Mouse (Mus musculus) heart, postnatal 0 days (tissue): Measurements from ENCODE around the gene Nxnl1. TPM values are rescaled to one million over a fixed set of nuclear protein-coding genes. Genes with fewer than 3 reads are reported as not detected.
A peak's percentile ranks its signal among the peaks of the same experiment; 100 is the strongest.

Source experiments
- ATAC-seq: fragments of 200-750 bp; cut with Nextera tagmentation; 2 replicates; pipeline ENCODE4 v1.8.0; 2017; ENCODE audit warnings: low read depth, moderate number of reproducible peaks, moderate library complexity; ENCODE audit not compliant: insufficient read depth
- DNase-seq: peaks from one replicate; pipeline ENCODE4 v3.0.0-alpha.2; 2016; ENCODE audit warnings: low spot score
- H3K27ac ChIP-seq: fragments of 300-500 bp; sonication (generic); 2 replicates; pipeline ENCODE4 v1.5.1; 2014; ENCODE audit warnings: low read depth, mild to moderate bottlenecking
- H3K27me3 ChIP-seq: fragments of 300-500 bp; sonication (generic); 2 replicates; pipeline ENCODE4 v1.6.1; 2014; ENCODE audit warnings: low read length, mixed read lengths; ENCODE audit not compliant: control insufficient read depth, insufficient read depth
- H3K36me3 ChIP-seq: fragments of 300-500 bp; sonication (generic); replicated peaks from 2 replicates; pipeline ENCODE4 v1.6.1; 2014; ENCODE audit warnings: low read length, mixed read lengths; ENCODE audit not compliant: control insufficient read depth, insufficient read depth
- H3K4me1 ChIP-seq: fragments of 300-500 bp; sonication (generic); 2 replicates; pipeline ENCODE4 v1.6.1; 2014; ENCODE audit warnings: antibody characterized with exemption; ENCODE audit not compliant: control insufficient read depth, insufficient read depth
- H3K4me2 ChIP-seq: fragments of 300-500 bp; sonication (generic); 2 replicates; pipeline ENCODE4 v1.6.1; 2014; ENCODE audit warnings: low read depth, mild to moderate bottlenecking, low read length, moderate library complexity
- H3K4me3 ChIP-seq: fragments of 300-500 bp; sonication (generic); 2 replicates; pipeline ENCODE4 v1.5.1; 2014; ENCODE audit warnings: low read depth, low read length
- H3K9ac ChIP-seq: fragments of 300-500 bp; sonication (generic); replicated peaks from 2 replicates; pipeline ENCODE4 v1.6.1; 2014; ENCODE audit warnings: low read depth, low read length, mixed read lengths
- H3K9me3 ChIP-seq: fragments of 300-500 bp; sonication (generic); replicated peaks from 2 replicates; pipeline ENCODE4 v1.6.1; 2016; ENCODE audit warnings: low read length; ENCODE audit not compliant: control insufficient read depth
- CTCF ChIP-seq: IDR thresholded peaks from 2 replicates; pipeline ENCODE4 v1.5.1; 2016; ENCODE audit warnings: antibody characterized with exemption, control low read depth, low read depth
- EP300 ChIP-seq: IDR thresholded peaks from 2 replicates; pipeline ENCODE4 v1.6.1; 2016; ENCODE audit warnings: antibody characterized with exemption, low read depth
- WGBS: fragments of 180-500 bp; shearing (Covaris S2); extraction: QIAGEN DNeasy Blood & Tissue Kit; methylation state at CpG from one replicate; pipeline ENCODE4 v1.1.7; 2014; 5-methylcytosine and 5-hydroxymethylcytosine counted together
- polyA plus RNA-seq: library from polyadenylated mRNA; unstranded; fragments of >200 nt; fragmentation: Nextera tagmentation; extraction: Ambion mirVana; gene quantifications from 2 replicates; pipeline ENCODE4 v1.2.1, GENCODE M21; 2015
- total RNA-seq: library from RNA; depleted of rRNA; stranded (reverse); fragments of >200 nt; gene quantifications from 2 replicates; pipeline ENCODE4 v1.2.3, GENCODE M21; 2014; ENCODE audit warnings: low replicate concordance

The Nxnl1 gene
- total and polyA plus RNA-seq, 2 experiments from 2014 or later = 0.12 TPM; not detected in 1

- 0 out of 2 replicates have a peak, but pooled peaks cover 4% of the 10 kb centered on the region for H3K4me1 ChIP-seq
- no peak for DNase-seq
- H3K9me3 ChIP-seq = no peaks in the 10 kb centered on the region
- H3K4me3 ChIP-seq = no peak overlapping the region
- no peak overlapping the region for H3K27ac ChIP-seq
- no peak overlapping the region for H3K9ac ChIP-seq
- H3K4me2 ChIP-seq = no peak overlapping the region
- H3K27me3 ChIP-seq = peaks cover 53% of the 10 kb centered on the region
- ATAC-seq = no peak
- TF ChIP-seq EP300 (no peak), CTCF (no peak)
- H3K36me3 ChIP-seq = no peaks in the 10 kb centered on the region
- WGBS = 58% methylated on average over 3 of the region's 3 CpGs
Observed at GRCm38 (mm10) chr8:71560071-71560470, 6.3 kb downstream of the Nxnl1 start.

DNA sequence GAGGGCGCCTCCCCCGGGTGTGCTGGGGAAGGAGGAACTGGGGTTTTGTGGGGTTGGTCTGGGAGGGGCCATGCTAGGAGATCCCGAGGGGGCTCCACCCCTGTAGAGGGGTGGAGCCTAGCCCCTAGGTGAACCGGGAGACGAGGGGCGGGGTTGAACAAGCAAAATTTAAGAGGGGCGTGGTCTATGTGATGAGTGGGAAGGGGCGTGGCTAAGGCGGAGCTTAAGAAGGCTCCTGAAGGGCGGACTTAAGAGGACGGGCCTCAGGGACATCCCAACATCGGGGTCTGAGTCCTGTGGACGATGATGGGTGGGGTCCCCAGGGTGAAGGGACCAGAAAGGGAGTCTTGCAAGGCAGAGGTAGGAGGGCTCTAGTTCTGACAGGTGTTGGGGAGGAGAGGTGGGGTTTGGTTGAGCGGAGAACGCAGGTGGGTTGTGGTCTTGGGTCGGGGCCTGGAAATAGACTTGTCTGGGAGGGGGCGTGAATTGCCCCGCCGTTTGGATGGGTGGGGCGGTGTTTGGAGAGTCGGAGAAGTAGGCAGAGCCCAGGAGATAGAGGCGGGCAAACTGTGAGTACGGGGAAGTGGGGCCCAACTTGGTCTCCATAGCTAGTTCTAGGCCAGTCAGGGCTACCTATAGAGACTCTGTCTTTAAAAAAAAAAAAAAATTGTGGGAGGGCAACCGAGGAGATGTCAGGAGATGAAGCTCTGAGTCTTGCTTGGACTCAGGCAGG is 7.3 kb downstream of the Nxnl1 start:
- Histone ChIP-seq H3K9me3 (no peaks in the 10 kb centered on the region), H3K36me3 (no peaks in the 10 kb centered on the region), H3K27me3 (peaks cover 53% of the 10 kb centered on the region), H3K9ac (0 out of 2 replicates have a peak overlapping the region, but pooled peaks have one; percentile 20), H3K27ac (no peak overlapping the region), H3K4me2 (peak overlapping the region; percentile 67), H3K4me1 (0 out of 2 replicates have a peak, but pooled peaks cover 4% of the 10 kb centered on the region), H3K4me3 (peak overlapping the region; percentile 46)
- DNase-seq (no peak), ATAC-seq (no peak)
- WGBS = 5% methylated on average over 24 of the region's 24 CpGs
- TF ChIP-seq EP300 = no peak
- no peak for TF ChIP-seq CTCF

DNA sequence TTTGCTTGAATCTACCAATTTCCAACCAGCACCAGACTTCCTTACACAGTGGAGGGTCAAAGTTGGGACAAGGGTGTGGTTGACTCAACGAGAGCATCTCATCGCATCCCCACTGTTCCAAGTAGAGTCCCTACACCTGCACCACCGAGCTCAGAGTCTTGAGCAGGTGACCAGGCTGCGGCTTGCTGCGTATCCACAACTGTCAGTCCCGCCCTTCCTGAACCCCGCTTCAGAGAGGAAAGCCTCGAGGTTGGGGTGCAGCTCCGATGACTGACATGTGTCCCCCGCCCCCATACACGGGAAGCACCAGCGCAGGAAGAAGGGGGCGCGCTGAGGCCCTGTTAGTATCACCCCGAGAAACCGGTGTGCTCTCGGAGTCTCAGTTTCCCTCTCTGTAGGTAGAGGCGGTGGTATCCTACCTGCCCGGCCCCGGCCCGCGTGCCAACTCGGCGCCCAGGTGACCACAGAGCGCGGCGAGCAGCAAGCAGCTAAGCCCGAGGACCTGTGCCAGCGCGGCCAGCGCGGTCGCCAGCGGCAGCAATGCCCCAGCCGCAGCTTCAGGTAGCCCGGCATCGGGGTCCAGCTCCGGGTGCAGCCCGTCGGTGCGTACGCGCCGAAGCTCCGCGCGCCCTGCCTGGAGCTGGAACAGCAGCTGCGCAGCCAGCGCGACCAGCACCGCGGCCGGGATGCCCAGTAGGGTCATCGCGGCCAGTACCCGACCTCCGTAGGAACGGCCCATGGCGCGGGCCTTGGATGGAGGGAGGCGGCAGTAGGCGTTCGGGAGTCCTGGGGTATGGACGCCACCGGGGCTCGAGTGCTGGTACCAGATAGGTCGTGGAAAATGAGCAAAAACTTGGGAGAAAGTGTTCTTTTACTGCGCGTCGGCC is 8.1 kb downstream of the Nxnl1 start, which contains the start of gene Tmem221:
Gene Tmem221, minus strand, starts transcription at position 801 of the 887 bp plus-strand sequence.
- Histone ChIP-seq H3K9ac (0 out of 2 replicates have a peak within 1 kb of the TSS, but pooled peaks have one; percentile 20), H3K4me3 (peak within 1 kb of the TSS; percentile 46), H3K27ac (no peak within 1 kb of the TSS; the same call in 1 of the 2 replicates), H3K9me3 (no peaks in the 10 kb centered on the region), H3K4me2 (peak within 1 kb of the TSS; percentile 67), H3K4me1 (0 out of 2 replicates have a peak, but pooled peaks cover 4% of the 10 kb centered on the region), H3K27me3 (peaks cover 53% of the 10 kb centered on the region), H3K36me3 (no peaks in the 10 kb centered on the region)
- 5% methylated on average over 62 of the region's 70 CpGs for WGBS
- ATAC-seq (no peak), DNase-seq (no peak)
- no peak for TF ChIP-seq CTCF
- TF ChIP-seq EP300 = no peak

GRCm38 (mm10) chr8:71554644-71555043 is 11.8 kb downstream of the Nxnl1 start:
- H3K4me1 ChIP-seq = 0 out of 2 replicates have a peak, but pooled peaks cover 4% of the 10 kb centered on the region
- no peak for TF ChIP-seq EP300
- no peak overlapping the region for H3K4me2 ChIP-seq
- no peak overlapping the region for H3K4me3 ChIP-seq
- H3K27ac ChIP-seq = no peak overlapping the region
- H3K27me3 ChIP-seq = peaks cover 25% of the 10 kb centered on the region
- ATAC-seq (peak; percentile 25), DNase-seq (no peak)
- H3K9ac ChIP-seq = no peak overlapping the region
- no peaks in the 10 kb centered on the region for H3K36me3 ChIP-seq
- H3K9me3 ChIP-seq = no peaks in the 10 kb centered on the region
- 94% methylated on average over 2 of the region's 2 CpGs for WGBS

- DNase-seq (no peak), ATAC-seq (no peak)
- no peaks in the 10 kb centered on the region for H3K9me3 ChIP-seq
- TF ChIP-seq CTCF (no peak), EP300 (no peak)
- no peaks in the 10 kb centered on the region for H3K36me3 ChIP-seq
- peak overlapping the region; percentile 34; the same call in 1 of the 2 replicates for H3K27ac ChIP-seq
- 64% methylated on average over 6 of the region's 6 CpGs for WGBS
- 0 out of 2 replicates have a peak, but pooled peaks cover 4% of the 10 kb centered on the region for H3K4me1 ChIP-seq
- no peak overlapping the region for H3K9ac ChIP-seq
- no peak overlapping the region for H3K4me2 ChIP-seq
- H3K4me3 ChIP-seq = no peak overlapping the region
- peaks cover 18% of the 10 kb centered on the region for H3K27me3 ChIP-seq
Observed at GRCm38 (mm10) chr8:71554001-71554400, 12.4 kb downstream of the Nxnl1 start.
